ENCODE assay signal across 27 mouse cellular contexts in the genomic region with DNA sequence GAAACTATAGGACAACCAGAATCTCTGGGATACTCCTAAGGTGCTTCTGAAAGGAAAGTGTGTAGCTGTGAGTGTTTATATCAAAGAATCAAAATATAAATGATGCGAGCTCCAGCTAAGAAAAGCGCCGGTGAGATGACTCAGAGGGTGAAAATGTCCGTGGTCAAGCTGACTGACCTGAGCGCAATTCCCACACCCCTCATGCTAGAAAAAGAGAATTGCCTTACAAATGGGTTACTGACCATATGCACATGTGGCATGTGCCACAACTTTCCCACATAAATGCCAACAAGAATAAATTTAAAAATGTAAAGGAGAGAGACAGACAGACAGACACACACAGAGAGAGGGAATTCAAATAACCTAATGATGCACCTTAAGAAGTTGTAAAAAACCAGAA. TPM values are rescaled to one million over a fixed set of nuclear protein-coding genes. Genes with fewer than 3 reads are reported as not detected.
A peak's percentile ranks its signal among the peaks of the same experiment; 100 is the strongest.
DNase-seq lines count a peak whose midpoint lies in the region; ATAC-seq and TF ChIP-seq lines count a peak whose summit lies in the region.
"Had no signal": no experiment of that assay in that cellular context is flagged by ENCODE, and none has a peak within 500 bp of the region (broad histone marks: within the 10 kb centered on the region; RNA-seq: fewer than 3 reads in every experiment).

No protein-coding gene starts in this region.

- H3K4me1 ChIP-seq in hindbrain, embryonic 14.5 days (replicated peaks; ENCODE audit: control insufficient read depth, insufficient read depth, low read length): no peaks in the 10 kb centered on the region
- H3K4me1 ChIP-seq in forebrain, embryonic 13.5 days: no peaks in the 10 kb centered on the region
- H3K4me1 ChIP-seq: embryonic facial prominence, embryonic 13.5 days; embryonic facial prominence, embryonic 15.5 days; forebrain, embryonic 12.5 days; forebrain, embryonic 15.5 days had no signal

- WGBS in hindbrain, embryonic 14.5 days: 98% methylated on average over 5 of the region's 5 CpGs
- WGBS in forebrain, embryonic 13.5 days: 97% methylated on average over 5 of the region's 5 CpGs

- peaks cover 9% of the 10 kb centered on the region; the same call in 1 of the 2 replicates for H3K9me3 ChIP-seq in hindbrain, embryonic 14.5 days (ENCODE audit: control insufficient read depth, low read length)
- no peaks in the 10 kb centered on the region for H3K9me3 ChIP-seq in forebrain, embryonic 13.5 days (replicated peaks)
- H3K9me3 ChIP-seq: embryonic facial prominence, embryonic 13.5 days; embryonic facial prominence, embryonic 15.5 days; forebrain, embryonic 12.5 days; forebrain, embryonic 15.5 days; G1E had no signal

- TF ChIP-seq POLR2A in myocyte (IDR thresholded peaks at IDR 0.05; ENCODE audit: insufficient read length, low read depth): no peak

- H3K27ac ChIP-seq in hindbrain, embryonic 14.5 days: no peak overlapping the region
- H3K27ac ChIP-seq in forebrain, embryonic 13.5 days: no peak overlapping the region
- H3K27ac ChIP-seq: embryonic facial prominence, embryonic 13.5 days; embryonic facial prominence, embryonic 15.5 days; forebrain, embryonic 10.5 days; forebrain, embryonic 12.5 days; forebrain, embryonic 15.5 days had no signal

- H3K4me3 ChIP-seq in myocyte: no peak overlapping the region
- no peak overlapping the region for H3K4me3 ChIP-seq in hindbrain, embryonic 14.5 days (replicated peaks; ENCODE audit: low read length)
- H3K4me3 ChIP-seq in forebrain, embryonic 13.5 days: no peak overlapping the region
- H3K4me3 ChIP-seq: embryonic facial prominence, embryonic 13.5 days; embryonic facial prominence, embryonic 15.5 days; erythroblast, embryonic 14.5 days; forebrain, embryonic 10.5 days; forebrain, embryonic 12.5 days; forebrain, embryonic 15.5 days had no signal

- H3K79me2 ChIP-seq in myocyte (ENCODE audit: control insufficient read depth, insufficient read depth): no peaks in the 10 kb centered on the region

- H3K27me3 ChIP-seq in myocyte (ENCODE audit: control insufficient read depth, insufficient read depth, insufficient read length): no peaks in the 10 kb centered on the region
- no peaks in the 10 kb centered on the region for H3K27me3 ChIP-seq in hindbrain, embryonic 14.5 days (ENCODE audit: control insufficient read depth, insufficient read depth, low read length)
- no peaks in the 10 kb centered on the region for H3K27me3 ChIP-seq in forebrain, embryonic 13.5 days
- H3K27me3 ChIP-seq: CH12.LX; embryonic facial prominence, embryonic 13.5 days; embryonic facial prominence, embryonic 15.5 days; forebrain, embryonic 12.5 days; forebrain, embryonic 15.5 days had no signal

- DNase-seq in 3T3-L1 (ENCODE audit: low read depth, low spot score) (peak; percentile 88), NIH3T3 (ENCODE audit: low read depth) (peak; percentile 67)
- no peak for DNase-seq in right cerebral cortex, adult 18-20 months
- DNase-seq in hindbrain, embryonic 14.5 days (ENCODE audit: low spot score): no peak
- DNase-seq: adrenal gland, adult 8-10 months; adrenal gland, postnatal 14 days; adrenal gland, postnatal 36 days; cerebellum, adult 11 months; cerebellum, adult 18-20 months; cerebellum, adult 8-10 months; cerebellum, adult 9-11 months; cerebellum, postnatal 14 days; cerebellum, postnatal 36 days; embryo, embryonic 11 days; forebrain, postnatal 0 days had no signal

- no peak for ATAC-seq in hindbrain, embryonic 14.5 days (ENCODE audit: low FRiP score)
- no peak for ATAC-seq in forebrain, embryonic 13.5 days
- ATAC-seq: activated CD4-positive, CD25-positive, alpha-beta regulatory T cell, adult 4 months; CD4-positive, CD25-positive, alpha-beta regulatory T cell, adult 4 months; forebrain, embryonic 15.5 days; forebrain, postnatal 0 days had no signal

- H3ac ChIP-seq in myocyte (ENCODE audit: control insufficient read depth, insufficient read length): no peak overlapping the region

- H3K4me2 ChIP-seq in myocyte (ENCODE audit: low read depth): peak overlapping the region; percentile 16
- no peak overlapping the region for H3K4me2 ChIP-seq in hindbrain, embryonic 14.5 days (replicated peaks)
- H3K4me2 ChIP-seq in forebrain, embryonic 13.5 days: no peak overlapping the region
- H3K4me2 ChIP-seq: embryonic facial prominence, embryonic 13.5 days; embryonic facial prominence, embryonic 15.5 days; forebrain, embryonic 12.5 days; forebrain, embryonic 15.5 days had no signal

- no peak overlapping the region for H3K9ac ChIP-seq in hindbrain, embryonic 14.5 days
- no peak overlapping the region for H3K9ac ChIP-seq in forebrain, embryonic 13.5 days
- H3K9ac ChIP-seq: embryonic facial prominence, embryonic 13.5 days; embryonic facial prominence, embryonic 15.5 days; forebrain, embryonic 12.5 days; forebrain, embryonic 15.5 days; forebrain, postnatal 0 days had no signal

- no peaks in the 10 kb centered on the region for H3K36me3 ChIP-seq in myocyte (ENCODE audit: control insufficient read depth, insufficient read depth)
- no peaks in the 10 kb centered on the region for H3K36me3 ChIP-seq in hindbrain, embryonic 14.5 days (replicated peaks; ENCODE audit: control insufficient read depth, insufficient read depth)
- no peaks in the 10 kb centered on the region for H3K36me3 ChIP-seq in forebrain, embryonic 13.5 days (ENCODE audit: poor library complexity, severe bottlenecking)
- H3K36me3 ChIP-seq: embryonic facial prominence, embryonic 13.5 days; embryonic facial prominence, embryonic 15.5 days; forebrain, embryonic 10.5 days; forebrain, embryonic 12.5 days; forebrain, embryonic 15.5 days; G1E had no signal

TF ChIP-seq in myocyte, 11 proteins besides CTCF, POLR2A, EP300 and RAD21:
- TF ChIP-seq TCF12 (IDR thresholded peaks at IDR 0.05; ENCODE audit: insufficient read depth, poor library complexity, severe bottlenecking): no peak
- no peak for TF ChIP-seq REST (IDR thresholded peaks at IDR 0.05; ENCODE audit: insufficient read depth, insufficient read length)
- TF ChIP-seq USF1 (IDR thresholded peaks at IDR 0.05; ENCODE audit: low read depth): no peak
- TF ChIP-seq E2F4 (IDR thresholded peaks at IDR 0.05; ENCODE audit: insufficient read depth): no peak
- no peak for TF ChIP-seq MYOD1 (IDR thresholded peaks at IDR 0.05; ENCODE audit: control insufficient read depth in 1 of 3, insufficient read length in 2 of 3, low read depth in 2 of 3)
- TF ChIP-seq MYOG (IDR thresholded peaks at IDR 0.05; ENCODE audit: control insufficient read depth in 1 of 3, insufficient read depth in 1 of 3, insufficient read length in 2 of 3, low read depth in 2 of 3): no peak

RNA-seq across cellular contexts. Expression of gene Epb41l2, which starts 18.9 kb away (rescaled TPM):
- polyA plus RNA-seq in myocyte (2012; fragmentation: generic; extraction: Trizol): 22.3 TPM
- polyA plus RNA-seq in hindbrain, embryonic 14.5 days (2014; fragmentation: Nextera tagmentation; extraction: Ambion mirVana): 31.0 and 32.6 TPM in 2 replicates
- 22.7 and 24.1 TPM in 2 replicates for polyA plus RNA-seq in forebrain, embryonic 13.5 days (2015; fragmentation: Nextera tagmentation; extraction: Ambion mirVana)
- polyA plus RNA-seq: G1E had no signal

RNA-seq across cellular contexts. Expression of gene Akap7, which starts 33.0 kb away (rescaled TPM):
- polyA plus RNA-seq in myocyte (2012; fragmentation: generic; extraction: Trizol): 9.0 TPM
- 48.8 and 56.7 TPM in 2 replicates for polyA plus RNA-seq in hindbrain, embryonic 14.5 days (2014; fragmentation: Nextera tagmentation; extraction: Ambion mirVana)
- 14.5 and 16.2 TPM in 2 replicates for polyA plus RNA-seq in forebrain, embryonic 13.5 days (2015; fragmentation: Nextera tagmentation; extraction: Ambion mirVana)
- polyA plus RNA-seq: G1E had no signal

Comparison
In these comparisons a context has a peak if more than half of its experiments do, and no peak if none do; other contexts are left out.
1. DNase-seq: peak in 3T3-L1 (single experiment) and NIH3T3 (single experiment); none in right cerebral cortex, adult 18-20 months (single experiment) and hindbrain, embryonic 14.5 days (single experiment).